Mouse (Mus musculus): ENCODE measurements at regions not wholly inside any gene's neighbourhood (a gene's known extent, or its start where the extent isn't known, plus 50 kb on each side); places are given as distances from the start of the nearest gene placed in this dataset.

DNA sequence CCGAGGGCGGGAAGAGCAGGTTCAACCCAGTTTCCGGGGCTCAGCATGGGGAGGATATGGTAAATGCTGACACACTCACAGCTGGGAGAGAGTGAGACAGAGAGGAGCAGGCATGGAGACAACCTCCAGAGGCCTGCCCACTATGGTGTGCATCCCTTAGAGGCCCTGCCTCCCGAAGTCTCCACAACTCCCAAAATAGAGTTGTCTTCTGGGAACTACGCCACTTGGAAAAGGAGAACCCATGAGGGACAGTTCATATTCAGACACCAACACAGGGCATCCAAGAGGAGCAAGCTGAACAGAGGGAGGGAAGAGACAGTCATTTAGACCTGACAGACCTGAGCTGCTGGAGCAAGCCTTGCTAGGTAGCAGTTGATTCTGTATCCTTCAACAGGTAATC is 111.2 kb upstream of the Gm26897 start:
- TF ChIP-seq CTCF (IDR thresholded peaks at IDR 0.05; ENCODE audit: borderline replicate concordance, insufficient read depth, low read depth, low read length) (no peak), POLR2A (IDR thresholded peaks at IDR 0.05; ENCODE audit: borderline replicate concordance, insufficient read depth, low read length) (no peak)
